Mouse (Mus musculus): ENCODE data around the gene Zfp428. TPM values are rescaled to one million over a fixed set of nuclear protein-coding genes. Genes with fewer than 3 reads are reported as not detected.

Zfp428 gene
- total RNA-seq, 1 experiment = 114 TPM

DNA sequence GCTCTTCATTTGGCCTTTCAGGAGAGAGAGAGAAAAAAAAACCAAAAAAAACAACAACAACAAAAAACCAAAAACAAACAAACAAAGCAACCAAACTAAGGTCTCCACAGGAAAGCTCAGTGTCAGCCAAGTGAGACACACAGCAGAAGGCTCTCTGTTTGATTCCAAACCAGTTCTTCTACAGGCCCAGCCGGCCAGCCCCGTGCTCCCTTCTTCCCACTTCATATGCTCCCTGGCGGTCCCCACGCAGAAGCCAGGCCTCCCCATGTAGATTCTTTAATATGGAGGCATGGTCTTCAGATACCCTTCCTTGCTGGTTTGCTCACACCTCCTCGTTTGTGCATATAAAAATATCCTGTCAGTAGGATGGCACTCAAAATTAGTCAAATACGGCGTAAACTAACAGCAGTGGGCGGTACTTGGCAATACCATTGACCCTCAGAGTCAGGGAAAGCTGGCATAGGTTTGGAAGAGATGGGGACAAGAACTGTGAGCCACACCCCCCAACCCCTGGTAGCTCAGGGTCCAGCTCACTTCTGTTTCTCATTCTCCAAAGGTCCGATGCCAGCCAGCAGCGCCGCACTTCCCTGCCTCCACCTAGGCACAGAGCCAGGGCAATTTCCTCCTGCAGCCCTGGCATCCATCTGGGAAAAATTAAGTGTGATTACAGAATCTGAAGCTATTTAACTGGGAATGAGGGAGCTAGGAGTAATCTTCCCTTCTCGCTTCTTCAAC, 19.0 kb downstream of the Zfp428 start:
- no peaks in the 10 kb centered on the region for H3K9me3 ChIP-seq (ENCODE audit: control insufficient read depth, insufficient read depth, low read depth, low read length)
- H3K36me3 ChIP-seq (ENCODE audit: control insufficient read depth, insufficient read depth, low read length, poor library complexity, severe bottlenecking) = no peaks in the 10 kb centered on the region
- in situ Hi-C loops (cut with MboI; ENCODE audit: low sequenced_read_pairs in 2 of 2, unreplicated experiment in 2 of 2) = no loop called here
- no peak for DNase-seq (ENCODE audit: low read depth, low spot score)
- no peak overlapping the region for H3K9ac ChIP-seq (ENCODE audit: insufficient read depth, low read depth, low read length, poor library complexity, severe bottlenecking)
- TF ChIP-seq HCFC1 (IDR thresholded peaks at IDR 0.05; ENCODE audit: borderline replicate concordance, insufficient read depth, low read length) (no peak), ZC3H11A (IDR thresholded peaks at IDR 0.05; ENCODE audit: borderline replicate concordance, low read depth, low read length) (no peak), CHD2 (IDR thresholded peaks at IDR 0.05; ENCODE audit: low read depth, low read length) (no peak), MAFK (IDR thresholded peaks at IDR 0.05; ENCODE audit: insufficient read depth, low read depth, low read length) (no peak), ZNF384 (IDR thresholded peaks at IDR 0.05; ENCODE audit: low read depth, low read length) (no peak)
- no peak overlapping the region for H3K4me3 ChIP-seq (ENCODE audit: insufficient read depth in 1 of 2, low read depth in 1 of 2, low read length in 2 of 2, poor library complexity in 1 of 2, severe bottlenecking in 1 of 2)
- 0 out of 4 replicates have a peak, but pooled peaks cover 0 to 2% of the 10 kb centered on the region in 2 experiments for H3K4me1 ChIP-seq (ENCODE audit: control insufficient read depth in 2 of 2, insufficient read depth in 2 of 2, low read length in 2 of 2, poor library complexity in 1 of 2)
- H3K27ac ChIP-seq (ENCODE audit: insufficient read depth, low read depth, low read length, poor library complexity, severe bottlenecking) = no peak overlapping the region

DNA sequence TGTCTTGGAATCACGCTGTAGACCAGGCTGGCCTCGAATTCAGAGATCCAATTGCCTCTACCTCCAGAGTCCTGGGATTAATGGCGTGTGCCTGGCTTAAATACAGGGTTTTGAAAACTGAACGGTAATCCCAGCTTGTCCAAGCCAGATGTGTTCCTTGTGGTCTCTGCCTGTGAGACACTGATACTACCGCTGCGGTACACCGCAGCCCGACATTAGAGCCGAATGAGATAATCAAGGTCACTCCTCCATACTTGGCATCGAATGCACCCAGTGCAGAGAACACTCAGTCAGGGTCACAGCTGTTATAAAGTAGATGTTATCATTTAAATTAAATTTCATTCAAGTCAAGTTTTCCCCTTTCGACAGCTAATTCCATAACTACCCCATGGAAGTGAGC, 22.1 kb downstream of the Zfp428 start:
- TF ChIP-seq ZC3H11A (IDR thresholded peaks at IDR 0.05; ENCODE audit: borderline replicate concordance, low read depth, low read length) (no peak), ZNF384 (IDR thresholded peaks at IDR 0.05; ENCODE audit: low read depth, low read length) (no peak), HCFC1 (IDR thresholded peaks at IDR 0.05; ENCODE audit: borderline replicate concordance, insufficient read depth, low read length) (no peak), CHD2 (IDR thresholded peaks at IDR 0.05; ENCODE audit: low read depth, low read length) (no peak), MAFK (IDR thresholded peaks at IDR 0.05; ENCODE audit: insufficient read depth, low read depth, low read length) (no peak)
- in situ Hi-C loops (cut with MboI; ENCODE audit: low sequenced_read_pairs in 2 of 2, unreplicated experiment in 2 of 2) = no loop called here
- no peak for DNase-seq (ENCODE audit: low read depth, low spot score)

DNA sequence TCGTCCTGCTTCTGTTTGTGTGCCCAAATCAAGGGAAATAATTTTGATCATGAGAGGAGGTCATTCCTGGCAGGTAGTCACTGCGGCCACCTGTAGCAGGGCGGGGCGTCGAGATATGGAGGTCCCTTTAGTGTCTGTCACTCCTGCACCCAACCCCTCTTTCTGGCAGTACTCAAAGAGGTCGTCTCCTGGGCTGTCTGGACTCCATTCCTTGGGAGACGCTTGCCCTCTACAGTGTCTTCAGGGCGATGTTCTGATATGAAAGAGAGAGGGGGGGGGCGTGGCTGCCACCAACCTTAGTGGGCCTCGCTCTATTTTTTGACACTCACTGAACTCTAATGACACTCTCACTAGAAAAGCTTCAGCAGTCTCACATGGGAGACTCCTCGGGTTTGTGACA, 22.8 kb downstream of the Zfp428 start:
- H3K4me3 ChIP-seq (ENCODE audit: insufficient read depth in 1 of 2, low read depth in 1 of 2, low read length in 2 of 2, poor library complexity in 1 of 2, severe bottlenecking in 1 of 2) = peak overlapping the region; percentile 71 to 80; a peak in 3 of 4 replicates
- in situ Hi-C loops (cut with MboI; ENCODE audit: low sequenced_read_pairs in 2 of 2, unreplicated experiment in 2 of 2) = no loop called here
- TF ChIP-seq MAFK (IDR thresholded peaks at IDR 0.05; ENCODE audit: insufficient read depth, low read depth, low read length) = no peak
- no peak for TF ChIP-seq ZNF384 (IDR thresholded peaks at IDR 0.05; ENCODE audit: low read depth, low read length)
- TF ChIP-seq CHD2 (IDR thresholded peaks at IDR 0.05; ENCODE audit: low read depth, low read length) = no peak
- TF ChIP-seq HCFC1 (IDR thresholded peaks at IDR 0.05; ENCODE audit: borderline replicate concordance, insufficient read depth, low read length) = no peak
- TF ChIP-seq ZC3H11A (IDR thresholded peaks at IDR 0.05; ENCODE audit: borderline replicate concordance, low read depth, low read length) = no peak
- no peaks in the 10 kb centered on the region for H3K9me3 ChIP-seq (ENCODE audit: control insufficient read depth, insufficient read depth, low read depth, low read length)
- H3K9ac ChIP-seq (ENCODE audit: insufficient read depth, low read depth, low read length, poor library complexity, severe bottlenecking) = peak overlapping the region; percentile 72
- peaks cover 2% of the 10 kb centered on the region in 2 experiments; a peak in 1 of 4 replicates for H3K4me1 ChIP-seq (ENCODE audit: control insufficient read depth in 2 of 2, insufficient read depth in 2 of 2, low read length in 2 of 2, poor library complexity in 1 of 2)
- DNase-seq (ENCODE audit: low read depth, low spot score) = no peak
- H3K27ac ChIP-seq (ENCODE audit: insufficient read depth, low read depth, low read length, poor library complexity, severe bottlenecking) = no peak overlapping the region
- no peaks in the 10 kb centered on the region for H3K36me3 ChIP-seq (ENCODE audit: control insufficient read depth, insufficient read depth, low read length, poor library complexity, severe bottlenecking)

More for the DNA sequence above, 22.1 kb downstream of the Zfp428 start:
- H3K36me3 ChIP-seq (ENCODE audit: control insufficient read depth, insufficient read depth, low read length, poor library complexity, severe bottlenecking) = no peaks in the 10 kb centered on the region
- H3K4me3 ChIP-seq (ENCODE audit: insufficient read depth in 1 of 2, low read depth in 1 of 2, low read length in 2 of 2, poor library complexity in 1 of 2, severe bottlenecking in 1 of 2) = no peak overlapping the region
- H3K4me1 ChIP-seq (ENCODE audit: control insufficient read depth in 2 of 2, insufficient read depth in 2 of 2, low read length in 2 of 2, poor library complexity in 1 of 2) = 0 out of 4 replicates have a peak, but pooled peaks cover 0 to 2% of the 10 kb centered on the region in 2 experiments
- H3K9ac ChIP-seq (ENCODE audit: insufficient read depth, low read depth, low read length, poor library complexity, severe bottlenecking) = no peak overlapping the region
- H3K27ac ChIP-seq (ENCODE audit: insufficient read depth, low read depth, low read length, poor library complexity, severe bottlenecking) = no peak overlapping the region
- no peaks in the 10 kb centered on the region for H3K9me3 ChIP-seq (ENCODE audit: control insufficient read depth, insufficient read depth, low read depth, low read length)

DNA sequence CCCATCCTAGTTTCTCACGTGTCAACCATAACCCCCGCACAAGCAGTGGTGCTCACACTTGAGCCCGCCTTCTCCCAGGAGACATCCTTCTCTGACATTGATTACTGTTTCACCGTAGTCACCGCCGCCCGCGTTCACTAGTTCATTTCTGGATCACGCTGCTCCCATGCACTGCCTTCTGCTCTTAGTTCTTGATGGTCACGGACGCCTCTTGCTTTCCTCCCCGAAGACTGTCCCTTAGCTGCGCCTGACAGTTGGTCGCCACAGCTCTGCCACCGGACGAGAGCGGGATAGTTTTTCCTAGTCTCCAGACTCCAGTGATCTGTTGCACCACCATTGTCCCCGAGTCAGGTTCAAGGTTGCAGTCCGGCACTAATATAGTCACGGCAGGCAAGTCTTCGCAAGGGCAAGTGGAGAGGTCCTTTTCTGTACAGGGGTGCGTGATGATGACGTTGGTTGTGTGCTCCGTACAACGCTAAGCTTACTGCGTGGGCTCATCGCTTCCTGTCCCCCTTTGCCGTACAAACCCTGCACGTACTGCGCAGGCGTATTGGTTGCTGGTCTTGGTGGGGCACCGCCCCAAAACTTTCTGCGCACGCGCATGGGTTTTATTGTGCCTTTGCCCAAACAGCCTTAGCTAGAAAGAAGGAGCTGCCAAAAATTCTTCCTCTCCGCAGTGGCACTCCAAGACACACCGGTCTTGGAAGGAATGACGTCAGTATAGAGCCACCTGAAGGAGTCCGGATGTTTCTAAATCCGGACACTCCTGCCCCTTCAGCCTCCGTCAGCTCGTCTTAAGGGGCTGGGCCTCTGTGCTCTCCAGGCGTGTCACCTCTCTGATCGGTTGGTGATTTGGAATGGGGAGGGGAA, 23.5 kb downstream of the Zfp428 start, which contains the start of gene Irgq:
Gene Irgq, plus strand, starts transcription at position 628 of the 870 bp plus-strand sequence.
- peak within 1 kb of the TSS; percentile 32; the same call in 1 of the 2 replicates for H3K27ac ChIP-seq (ENCODE audit: insufficient read depth, low read depth, low read length, poor library complexity, severe bottlenecking)
- in situ Hi-C loops (cut with MboI; ENCODE audit: low sequenced_read_pairs in 2 of 2, unreplicated experiment in 2 of 2) = no loop called here
- peak; percentile 99 for DNase-seq (ENCODE audit: low read depth, low spot score)
- no peaks in the 10 kb centered on the region for H3K9me3 ChIP-seq (ENCODE audit: control insufficient read depth, insufficient read depth, low read depth, low read length)
- peak within 1 kb of the TSS; percentile 71 to 80 for H3K4me3 ChIP-seq (ENCODE audit: insufficient read depth in 1 of 2, low read depth in 1 of 2, low read length in 2 of 2, poor library complexity in 1 of 2, severe bottlenecking in 1 of 2)
- TF ChIP-seq ZC3H11A (IDR thresholded peaks at IDR 0.05; ENCODE audit: borderline replicate concordance, low read depth, low read length) (no peak), HCFC1 (IDR thresholded peaks at IDR 0.05; ENCODE audit: borderline replicate concordance, insufficient read depth, low read length) (peak; percentile 96), CHD2 (IDR thresholded peaks at IDR 0.05; ENCODE audit: low read depth, low read length) (no peak), ZNF384 (IDR thresholded peaks at IDR 0.05; ENCODE audit: low read depth, low read length) (no peak)
- peak within 1 kb of the TSS; percentile 72 for H3K9ac ChIP-seq (ENCODE audit: insufficient read depth, low read depth, low read length, poor library complexity, severe bottlenecking)
- no peaks in the 10 kb centered on the region for H3K36me3 ChIP-seq (ENCODE audit: control insufficient read depth, insufficient read depth, low read length, poor library complexity, severe bottlenecking)
- H3K4me1 ChIP-seq (ENCODE audit: control insufficient read depth in 2 of 2, insufficient read depth in 2 of 2, low read length in 2 of 2, poor library complexity in 1 of 2) = peaks cover 2% of the 10 kb centered on the region in 2 experiments; a peak in 1 of 4 replicates

Data from ES-E14 (cell line).